Mouse (Mus musculus): ENCODE measurements at regions not wholly inside any gene's neighbourhood (a gene's known extent, or its start where the extent isn't known, plus 50 kb on each side); places are given as distances from the start of the nearest gene placed in this dataset.

- no peak for TF ChIP-seq POLR2A (IDR thresholded peaks at IDR 0.05; ENCODE audit: low read depth, low read length)
- no peak for TF ChIP-seq CTCF (IDR thresholded peaks at IDR 0.05; ENCODE audit: extremely low read depth, insufficient read depth, insufficient read length, insufficient replicate concordance)
Observed at GRCm38 (mm10) chr13:117482624-117483023, 119.5 kb upstream of the Hcn1 start.

Measured in spleen, adult 2 months (tissue).